Mouse (Mus musculus) MEL (cell line): ENCODE measurements around the gene Limk2. TPM values are rescaled to one million over a fixed set of nuclear protein-coding genes. Genes with fewer than 3 reads are reported as not detected.

Experiments used
- DNase-seq: peaks from one replicate; pipeline ENCODE4 v3.0.0; 2011; ENCODE audit warnings: low read depth, low spot score
- H3K27ac ChIP-seq: 2 replicates; pipeline ENCODE4 v1.5.1; 2012; ENCODE audit warnings: low read depth, mild to moderate bottlenecking, control low read depth, low read length, moderate library complexity; ENCODE audit not compliant: control insufficient read depth
- H3K27me3 ChIP-seq, 2 experiments: fragments of 150-350 bp in 1 of 2; sonication (generic) in 1 of 2; 2 replicates each; pipeline ENCODE4 v1.6.1; 2012; ENCODE audit warnings: low read length in 2 of 2, mild to moderate bottlenecking in 2 of 2, improper control_type of control experiment in 1 of 2, moderate library complexity in 1 of 2; ENCODE audit not compliant: insufficient read depth in 2 of 2, control insufficient read depth in 1 of 2
- H3K36me3 ChIP-seq, 2 experiments: 2 replicates each; pipeline ENCODE4 v1.6.1; 2012 to 2014; ENCODE audit warnings: low read length in 2 of 2, improper control_type of control experiment in 1 of 2, inconsistent platforms in 1 of 2, mild to moderate bottlenecking in 1 of 2; ENCODE audit not compliant: insufficient read depth in 2 of 2, control insufficient read depth in 1 of 2
- H3K4me1 ChIP-seq, 2 experiments: fragments of 150-350 bp in 1 of 2; sonication (generic) in 1 of 2; 2 replicates each; pipeline ENCODE4 v1.6.1; 2012; ENCODE audit warnings: low read length in 2 of 2, improper control_type of control experiment in 1 of 2, mild to moderate bottlenecking in 1 of 2; ENCODE audit not compliant: insufficient read depth in 2 of 2, control insufficient read depth in 1 of 2
- H3K4me3 ChIP-seq, 2 experiments: fragments of 150-350 bp in 1 of 2; sonication (generic) in 1 of 2; 2 replicates each; pipeline ENCODE4 v1.5.1; 2012; ENCODE audit warnings: low read depth in 2 of 2, low read length in 2 of 2, mild to moderate bottlenecking in 2 of 2, moderate library complexity in 2 of 2, control low read depth in 1 of 2, improper control_type of control experiment in 1 of 2; ENCODE audit not compliant: control insufficient read depth in 1 of 2, insufficient read depth in 1 of 2
- H3K79me2 ChIP-seq: 2 replicates; pipeline ENCODE4 v1.6.1; 2012; ENCODE audit warnings: mild to moderate bottlenecking, low read length, moderate library complexity; ENCODE audit not compliant: control insufficient read depth, poor library complexity, insufficient read depth
- H3K9ac ChIP-seq: 2 replicates; pipeline ENCODE4 v1.6.1; 2012; ENCODE audit warnings: low read depth, mild to moderate bottlenecking, control low read depth, low read length, moderate library complexity; ENCODE audit not compliant: control insufficient read depth, poor library complexity, severe bottlenecking
- H3K9me3 ChIP-seq: fragments of 150-350 bp; sonication (generic); replicated peaks from 2 replicates; pipeline ENCODE4 v1.6.1; 2012; ENCODE audit warnings: mild to moderate bottlenecking, low read length, improper control_type of control experiment, moderate library complexity; ENCODE audit not compliant: insufficient read depth
- CTCF ChIP-seq, 3 experiments: IDR thresholded peaks in 2 of 3; conservative IDR thresholded peaks in 1 of 3; 2 replicates each; pipeline ENCODE4 v1.5.1; 2011 to 2012; ENCODE audit warnings: low read length in 3 of 3, low read depth in 2 of 3, mild to moderate bottlenecking in 2 of 3, improper control_type of control experiment in 1 of 3, inconsistent platforms in 1 of 3, mixed read lengths in 1 of 3, moderate library complexity in 1 of 3; ENCODE audit not compliant: control insufficient read depth in 1 of 3, insufficient read depth in 1 of 3, poor library complexity in 1 of 3, severe bottlenecking in 1 of 3
- E2F4 ChIP-seq: IDR thresholded peaks from 2 replicates; pipeline ENCODE4 v1.6.1; 2011; ENCODE audit warnings: low read depth, low read length, improper control_type of control experiment, borderline replicate concordance
- ELF1 ChIP-seq: IDR thresholded peaks from 2 replicates; pipeline ENCODE4 v1.6.1; 2014; ENCODE audit warnings: low read depth, mild to moderate bottlenecking, inconsistent platforms, low read length, improper control_type of control experiment, moderate library complexity
- HCFC1 ChIP-seq: IDR thresholded peaks from 2 replicates; pipeline ENCODE4 v1.6.1; 2012; ENCODE audit warnings: low read depth, mild to moderate bottlenecking, inconsistent platforms, low read length, improper control_type of control experiment, moderate library complexity
- MAX ChIP-seq: IDR thresholded peaks from 2 replicates; pipeline ENCODE4 v1.6.1; 2011; ENCODE audit warnings: low read length, improper control_type of control experiment
- MAZ ChIP-seq: IDR thresholded peaks from 2 replicates; pipeline ENCODE4 v1.6.1; 2012; ENCODE audit warnings: low read depth, mild to moderate bottlenecking, inconsistent platforms, low read length, improper control_type of control experiment
- MEF2A ChIP-seq: IDR thresholded peaks from 2 replicates; pipeline ENCODE4 v1.6.1; 2014; ENCODE audit warnings: low read depth, mild to moderate bottlenecking, inconsistent platforms, low read length, improper control_type of control experiment; ENCODE audit not compliant: poor library complexity, insufficient replicate concordance, severe bottlenecking; ENCODE audit errors: extremely low read depth
- MXI1 ChIP-seq: IDR thresholded peaks from 2 replicates; pipeline ENCODE4 v1.6.1; 2011; ENCODE audit warnings: mild to moderate bottlenecking, low read depth, low read length, improper control_type of control experiment
- MYB ChIP-seq: IDR thresholded peaks from 2 replicates; pipeline ENCODE4 v1.6.1; 2011; ENCODE audit warnings: mild to moderate bottlenecking, low read depth, low read length, improper control_type of control experiment
- RAD21 ChIP-seq: IDR thresholded peaks from 2 replicates; pipeline ENCODE4 v1.6.1; 2011; ENCODE audit warnings: mild to moderate bottlenecking, low read depth, low read length, improper control_type of control experiment
- RCOR1 ChIP-seq: IDR thresholded peaks from 2 replicates; pipeline ENCODE4 v1.6.1; 2012; ENCODE audit warnings: low read depth, mild to moderate bottlenecking, inconsistent platforms, low read length, improper control_type of control experiment
- SIN3A ChIP-seq: IDR thresholded peaks from 2 replicates; pipeline ENCODE4 v1.6.1; 2012; ENCODE audit warnings: low read length, improper control_type of control experiment, inconsistent platforms
- SMC3 ChIP-seq: IDR thresholded peaks from 2 replicates; pipeline ENCODE4 v1.6.1; 2011; ENCODE audit warnings: low read depth, low read length, improper control_type of control experiment
- TBP ChIP-seq: IDR thresholded peaks from 2 replicates; pipeline ENCODE4 v1.8.0; 2011; ENCODE audit warnings: low read depth, low read length, improper control_type of control experiment
- UBTF ChIP-seq: IDR thresholded peaks from 2 replicates; pipeline ENCODE4 v1.6.1; 2012; ENCODE audit warnings: low read depth, mild to moderate bottlenecking, inconsistent platforms, low read length, improper control_type of control experiment, moderate library complexity, borderline replicate concordance; ENCODE audit not compliant: insufficient read depth
- ZC3H11A ChIP-seq: IDR thresholded peaks from 2 replicates; pipeline ENCODE4 v1.6.1; 2012; ENCODE audit warnings: low read depth, mild to moderate bottlenecking, inconsistent platforms, low read length, improper control_type of control experiment
- ZMIZ1 ChIP-seq: IDR thresholded peaks from 2 replicates; pipeline ENCODE4 v1.6.1; 2012; ENCODE audit warnings: low read depth, mild to moderate bottlenecking, inconsistent platforms, low read length, improper control_type of control experiment, moderate library complexity
- ZNF384 ChIP-seq: IDR thresholded peaks from 2 replicates; pipeline ENCODE4 v1.6.1; 2012; ENCODE audit warnings: low read depth, mild to moderate bottlenecking, inconsistent platforms, low read length, improper control_type of control experiment
- polyA plus RNA-seq, 2 experiments: library from polyadenylated mRNA; stranded (reverse) in 1 of 2; unstranded in 1 of 2; fragments of >175 nt in 1 of 2; fragments of >200 nt in 1 of 2; gene quantifications; 2 replicates each; pipeline versions ENCODE4 v1.2.1 to v1.2.4; 2012; ENCODE audit warnings: low replicate concordance in 2 of 2, low read depth in 1 of 2; ENCODE audit not compliant: insufficient read length in 2 of 2, insufficient read depth in 1 of 2, missing spikeins in 1 of 2
- total RNA-seq: library from RNA; depleted of rRNA; stranded (reverse); fragments of 300-350 nt; gene quantifications from 2 replicates; pipeline ENCODE4 v1.2.3, GENCODE M21; 2012

Limk2 gene
- total and polyA plus RNA-seq, 3 experiments, result 19.6 to 29.1 TPM; not detected in 1

- H3K4me1 ChIP-seq, result peaks cover 9% of the 10 kb centered on the region in 2 experiments
- DNase-seq, result no peak
- no peak for TF ChIP-seq ZMIZ1
- no peak for TF ChIP-seq TBP
- no peak for TF ChIP-seq MEF2A
- no peak for TF ChIP-seq ELF1
- no peak for TF ChIP-seq MYB
- TF ChIP-seq SIN3A, result no peak
- no peak for TF ChIP-seq MAX
- TF ChIP-seq E2F4, result no peak
- no peak for TF ChIP-seq ZNF384
- TF ChIP-seq RCOR1, result no peak
- TF ChIP-seq SMC3, result no peak
- no peak for TF ChIP-seq RAD21
- no peak for TF ChIP-seq ZC3H11A
- no peak for TF ChIP-seq MAZ
- no peak for TF ChIP-seq MXI1
- TF ChIP-seq CTCF (IDR thresholded peaks at IDR 0.05 in 2 of 3, conservative IDR thresholded peaks at IDR 0.05 in 1 of 3; ENCODE audit: control insufficient read depth in 1 of 3, insufficient read depth in 1 of 3, low read depth in 2 of 3, low read length in 3 of 3, poor library complexity in 1 of 3, severe bottlenecking in 1 of 3), result no peak
- no peak for TF ChIP-seq UBTF
- H3K9ac ChIP-seq, result no peak overlapping the region
- peaks cover 0 to 20% of the 10 kb centered on the region in 2 experiments; a peak in 2 of 4 replicates for H3K36me3 ChIP-seq
- H3K4me3 ChIP-seq, result no peak overlapping the region
- no peaks in the 10 kb centered on the region for H3K9me3 ChIP-seq
- H3K27ac ChIP-seq, result no peak overlapping the region
- H3K27me3 ChIP-seq, result no peaks in the 10 kb centered on the region
- no peaks in the 10 kb centered on the region for H3K79me2 ChIP-seq
Observed at GRCm38 (mm10) chr11:3398318-3398717, 10.7 kb downstream of the Limk2 start.

- DNase-seq, result no peak
- no peak overlapping the region for H3K27ac ChIP-seq
- no peaks in the 10 kb centered on the region for H3K27me3 ChIP-seq
- no peaks in the 10 kb centered on the region for H3K9me3 ChIP-seq
- H3K36me3 ChIP-seq, result peaks cover 0 to 11% of the 10 kb centered on the region in 2 experiments; a peak in 2 of 4 replicates
- peaks cover 0 to 2% of the 10 kb centered on the region in 2 experiments; a peak in 2 of 4 replicates for H3K4me1 ChIP-seq
- no peak overlapping the region for H3K4me3 ChIP-seq
- no peak for TF ChIP-seq HCFC1
- H3K79me2 ChIP-seq, result no peaks in the 10 kb centered on the region
- H3K9ac ChIP-seq, result no peak overlapping the region
Observed at GRCm38 (mm10) chr11:3396562-3396961, 12.4 kb downstream of the Limk2 start.
